Mouse (Mus musculus) spleen, adult 12 weeks (tissue): ENCODE results near the gene Hoxa9.

Experiments
- DNase-seq: peaks from one replicate; pipeline ENCODE4 v3.0.0; 2022; ENCODE audit warnings: low spot score

Hoxa9 gene

GRCm38 (mm10) chr6:52216691-52217458 lies 14.0 kb downstream of the Hoxa9 start:
- no peak for DNase-seq

GRCm38 (mm10) chr6:52215771-52216535 lies 14.9 kb downstream of the Hoxa9 start:
- no peak for DNase-seq

- no peak for DNase-seq
Observed at GRCm38 (mm10) chr6:52215070-52215469, 15.8 kb downstream of the Hoxa9 start.

- no peak for DNase-seq
Observed at GRCm38 (mm10) chr6:52214271-52214670, 16.6 kb downstream of the Hoxa9 start.

GRCm38 (mm10) chr6:52213119-52213986 lies 17.5 kb downstream of the Hoxa9 start, which contains the start of the genes Hoxa3 and Gm28308:
TSS of gene Hoxa3 (minus strand) at chr6:52213336.
TSS of gene Gm28308 (minus strand) at chr6:52213339.
- no peak for DNase-seq

GRCm38 (mm10) chr6:52212556-52213118 lies 18.3 kb downstream of the Hoxa9 start:
- DNase-seq, result no peak

GRCm38 (mm10) chr6:52211961-52212360 lies 18.9 kb downstream of the Hoxa9 start:
- no peak for DNase-seq

- peak; percentile 50 for DNase-seq
Observed at GRCm38 (mm10) chr6:52211170-52211935, 19.5 kb downstream of the Hoxa9 start.

GRCm38 (mm10) chr6:52209685-52210046 lies 21.2 kb downstream of the Hoxa9 start:
- no peak for DNase-seq

GRCm38 (mm10) chr6:52208868-52209684 lies 21.8 kb downstream of the Hoxa9 start:
- no peak for DNase-seq

- DNase-seq, result no peak
Observed at GRCm38 (mm10) chr6:52208072-52208867, 22.6 kb downstream of the Hoxa9 start, which contains the start of gene Hoxa6. TSS of gene Hoxa6 (minus strand) at chr6:52208722.

- DNase-seq, result no peak
Observed at GRCm38 (mm10) chr6:52207684-52207976, 23.3 kb downstream of the Hoxa9 start.

- no peak for DNase-seq
Observed at GRCm38 (mm10) chr6:52206882-52207683, 23.8 kb downstream of the Hoxa9 start.

- no peak for DNase-seq
Observed at GRCm38 (mm10) chr6:52205638-52206621, 25.0 kb downstream of the Hoxa9 start.

- no peak for DNase-seq
Observed at GRCm38 (mm10) chr6:52205221-52205620, 25.7 kb downstream of the Hoxa9 start.

GRCm38 (mm10) chr6:52204050-52204752 lies 26.7 kb downstream of the Hoxa9 start, which contains the start of gene Hoxa5:
TSS of gene Hoxa5 (minus strand) at chr6:52204587.
- no peak for DNase-seq
